Mouse (Mus musculus): ENCODE results near the gene Ip6k1.

Ip6k1 gene

DNA sequence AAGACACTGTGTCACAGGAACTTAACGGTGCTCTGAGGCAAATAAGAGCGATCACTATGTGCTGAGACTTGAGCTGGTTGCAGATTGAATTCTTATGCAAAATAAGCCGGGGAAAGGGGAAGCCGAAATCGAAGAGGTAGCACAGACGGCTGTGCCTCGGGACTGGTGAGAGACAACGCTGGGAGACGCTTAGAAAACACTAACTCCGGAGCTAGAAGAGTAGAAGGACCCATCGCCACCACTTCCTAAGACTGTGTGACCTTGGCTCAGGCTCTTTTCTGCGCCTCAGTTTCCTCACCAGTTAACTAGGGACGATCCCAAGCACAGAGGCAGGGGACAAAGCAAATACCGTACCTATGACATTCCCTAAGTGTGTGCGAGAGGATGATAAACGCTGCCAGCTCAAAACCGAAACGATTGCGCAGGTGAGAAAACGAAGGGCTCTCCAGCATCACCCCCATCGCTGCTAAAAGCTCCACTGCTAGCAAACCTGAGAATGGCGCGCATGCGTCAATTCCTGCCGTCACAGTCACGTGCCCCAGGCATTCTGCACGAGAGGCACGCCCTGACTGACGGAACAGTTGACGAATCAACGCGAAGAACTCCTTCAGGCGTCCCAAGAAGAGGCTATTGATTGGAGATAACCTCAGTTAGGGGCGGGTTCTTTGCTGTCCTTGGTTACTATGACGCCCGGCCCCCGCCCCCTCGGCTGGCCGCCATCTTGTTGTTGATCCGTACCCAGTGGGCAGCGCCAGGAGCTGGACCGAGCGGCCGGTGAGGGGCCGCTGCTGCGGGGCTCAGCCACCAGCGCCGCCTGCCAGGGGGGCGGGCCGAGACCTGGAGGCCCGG lies at the start of gene Ip6k1:
Gene Ip6k1 (plus strand): TSS at position 580 of the 849 bp plus-strand sequence.
- peak; percentile 100 for DNase-seq (ENCODE audit: low read depth, low spot score)

DNA sequence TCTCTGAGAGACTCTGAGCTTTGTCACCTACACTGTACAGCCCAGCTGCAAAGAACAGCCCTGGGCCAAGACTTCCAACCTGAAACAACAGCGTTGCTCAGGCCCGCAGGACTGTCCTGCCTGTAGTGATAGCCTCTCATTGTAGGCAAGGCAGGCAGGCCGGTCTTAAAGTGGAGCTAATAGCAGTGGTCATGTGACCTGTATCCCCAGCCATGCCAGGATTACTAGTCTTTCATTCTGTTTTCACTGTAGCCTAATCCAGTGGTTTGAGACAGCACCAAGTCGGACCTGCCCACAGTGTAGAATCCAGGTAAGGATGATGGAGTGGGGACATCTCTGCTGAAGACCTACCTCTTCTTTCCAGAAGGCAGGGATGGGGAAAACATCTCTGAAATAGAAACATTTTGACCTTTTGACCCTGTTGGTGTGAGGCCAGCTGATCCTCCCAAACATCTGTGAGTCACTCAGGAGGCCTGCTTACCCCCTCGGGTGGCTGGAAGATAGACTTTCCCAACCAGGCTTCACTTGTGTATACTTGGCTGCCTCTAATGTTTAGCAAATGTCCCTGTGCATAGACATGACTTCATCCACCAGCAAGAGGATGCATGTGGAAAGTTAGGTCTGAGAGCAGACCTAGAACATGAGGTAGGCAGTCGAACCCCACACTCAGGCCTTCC lies 46.5 kb upstream of the Ip6k1 start:
- DNase-seq (ENCODE audit: low read depth, low spot score), result no peak

DNA sequence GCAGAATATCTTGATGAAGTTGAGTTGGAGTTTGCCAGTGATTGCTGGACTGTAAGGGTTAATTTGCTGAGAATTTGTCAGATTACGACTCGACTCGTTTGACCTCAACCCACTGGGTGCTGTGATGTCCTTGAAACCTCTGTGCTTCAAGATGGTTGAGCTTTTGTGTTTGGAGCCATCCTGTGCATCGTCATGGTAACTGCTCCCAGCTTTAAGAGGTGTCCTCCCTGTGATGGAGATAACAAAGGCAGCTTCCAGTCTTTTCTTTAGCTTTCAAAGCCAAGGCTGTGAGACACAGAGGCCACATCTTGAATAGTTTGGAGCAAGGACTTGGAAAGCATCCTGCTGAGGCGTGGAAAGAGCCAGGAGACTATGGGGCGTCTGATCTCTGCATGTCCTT lies 45.2 kb upstream of the Ip6k1 start:
- no peak for DNase-seq (ENCODE audit: low read depth, low spot score)

- no peak for DNase-seq (ENCODE audit: low read depth, low spot score)
These were observed 42.4 kb upstream of the Ip6k1 start for GRCm38 (mm10) chr9:107959896-107960295.

DNA sequence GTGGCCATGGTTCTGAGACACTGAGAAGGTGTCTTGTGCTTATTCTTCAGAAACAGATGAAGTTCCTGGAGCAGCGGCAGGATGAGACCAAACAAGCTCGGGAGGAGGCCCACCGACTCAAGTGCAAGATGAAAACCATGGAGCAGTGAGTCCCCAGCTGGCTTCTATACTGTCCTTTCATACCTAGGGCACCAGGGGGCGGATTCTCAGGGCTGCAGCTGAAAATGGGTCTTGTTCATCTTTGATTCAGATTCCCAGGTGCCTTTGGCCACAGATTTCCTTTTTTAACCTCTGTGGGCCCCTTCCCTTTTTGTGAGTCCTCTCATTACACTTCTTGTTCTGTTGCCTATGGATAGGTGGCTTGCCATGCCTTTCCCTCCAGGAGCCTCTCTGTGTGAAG lies 41.4 kb upstream of the Ip6k1 start:
- peak; percentile 22 for DNase-seq (ENCODE audit: low read depth, low spot score)

- no peak for DNase-seq (ENCODE audit: low read depth, low spot score)
These were observed 40.9 kb upstream of the Ip6k1 start for GRCm38 (mm10) chr9:107961351-107961762.

DNA sequence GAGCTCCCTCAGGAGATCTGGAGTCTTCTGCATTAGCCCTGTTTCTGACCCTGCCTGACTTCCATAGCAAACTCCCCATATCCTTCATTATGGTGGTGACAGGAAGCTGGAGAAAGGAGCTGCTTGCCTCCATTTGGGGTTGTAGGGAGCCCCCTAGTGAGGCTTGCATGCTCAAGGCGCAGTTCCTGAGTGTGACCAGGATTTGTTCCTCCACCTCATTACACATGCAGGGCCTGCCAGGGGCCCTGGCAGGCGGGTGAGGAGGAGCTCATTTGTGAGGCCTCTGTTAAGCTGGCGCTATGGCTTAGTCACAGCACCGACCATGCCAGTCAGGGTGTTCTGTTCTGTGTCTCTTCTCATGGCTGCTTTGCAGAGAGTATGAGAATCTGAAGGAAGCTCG lies 40.4 kb upstream of the Ip6k1 start:
- DNase-seq (ENCODE audit: low read depth, low spot score), result no peak

DNA sequence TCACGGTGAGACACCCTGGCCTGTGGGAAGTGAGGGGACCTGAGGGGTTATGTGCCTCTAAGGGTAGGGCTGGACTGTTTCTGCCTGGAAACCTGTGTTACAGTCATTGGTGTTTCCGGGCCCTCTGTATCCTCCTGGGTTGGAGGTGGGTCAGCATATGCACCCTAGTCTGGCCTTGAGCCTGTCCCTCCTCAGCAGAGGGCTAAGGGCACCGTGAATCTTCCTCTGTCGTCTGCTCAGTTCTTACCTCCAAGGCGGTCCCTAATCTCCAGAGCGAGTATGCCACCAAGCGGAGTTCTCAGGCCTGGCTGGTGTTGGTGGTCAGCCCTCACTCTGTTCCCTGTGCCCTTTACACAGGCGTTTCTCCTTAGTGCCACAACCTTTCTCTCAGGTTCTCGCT lies 39.4 kb upstream of the Ip6k1 start:
- DNase-seq (ENCODE audit: low read depth, low spot score), result no peak

DNA sequence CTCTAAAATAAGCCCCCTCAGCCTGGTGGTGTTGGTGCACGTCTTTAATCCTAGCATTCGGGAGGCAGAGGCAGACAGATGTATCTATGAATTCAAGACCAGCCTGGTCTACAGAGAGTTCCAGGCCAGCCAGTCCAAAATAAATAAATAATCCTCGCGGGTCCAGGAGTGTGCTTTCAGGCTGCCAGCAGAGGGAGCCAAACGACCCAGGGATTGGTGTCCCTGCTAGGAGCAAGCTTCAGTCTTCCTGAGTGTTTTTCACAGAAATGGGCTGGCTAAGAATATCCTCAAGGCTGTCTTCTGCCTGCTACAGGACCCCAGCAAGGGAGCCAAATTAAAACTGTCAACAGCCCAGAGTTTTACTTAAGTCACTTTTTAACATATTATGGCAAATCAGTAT lies 38.6 kb upstream of the Ip6k1 start:
- DNase-seq (ENCODE audit: low read depth, low spot score), result peak; percentile 77

DNA sequence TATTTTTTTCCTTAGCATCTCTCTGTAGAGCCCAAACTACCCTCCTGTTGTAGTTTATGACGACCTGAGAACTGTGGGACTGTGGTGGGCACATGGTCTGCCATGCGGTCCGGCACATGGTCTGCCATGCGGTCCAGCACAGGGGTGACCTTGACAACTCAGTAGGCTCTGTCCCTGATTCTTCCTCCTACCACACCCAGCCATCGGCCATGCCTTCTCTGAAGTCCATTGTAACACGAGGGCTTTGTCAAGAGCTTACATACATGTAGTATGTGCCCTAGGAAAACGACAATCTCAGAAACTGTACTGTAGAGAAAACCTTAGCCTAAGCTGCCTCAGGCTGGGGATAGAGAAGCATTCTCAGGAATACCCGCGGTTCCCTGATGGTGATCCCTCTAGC lies 37.6 kb upstream of the Ip6k1 start:
- no peak for DNase-seq (ENCODE audit: low read depth, low spot score)

DNA sequence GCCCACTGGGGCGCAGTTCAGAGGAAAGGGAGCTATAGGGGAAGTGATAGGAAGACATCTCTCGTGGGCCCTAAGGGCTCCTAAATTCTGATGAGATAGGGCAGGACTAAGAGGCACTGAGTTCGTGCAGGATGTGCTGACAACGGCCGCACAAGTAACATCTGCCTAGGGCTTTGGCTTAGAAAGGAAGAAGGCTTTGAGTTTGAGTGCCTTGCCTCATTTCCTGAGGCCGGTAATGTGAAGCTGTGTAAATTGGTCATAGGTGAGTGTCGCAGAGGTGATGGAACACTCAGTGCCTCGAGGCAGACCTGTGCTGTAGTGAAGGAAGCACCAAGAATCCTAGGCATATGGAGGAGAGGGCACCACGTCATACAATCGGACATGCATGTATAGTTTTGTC lies 35.6 kb upstream of the Ip6k1 start:
- no peak for DNase-seq (ENCODE audit: low read depth, low spot score)

GRCm38 (mm10) chr9:107967437-107967836 lies 34.9 kb upstream of the Ip6k1 start:
- no peak for DNase-seq (ENCODE audit: low read depth, low spot score)

GRCm38 (mm10) chr9:107968531-107968930 lies 33.8 kb upstream of the Ip6k1 start:
- no peak for DNase-seq (ENCODE audit: low read depth, low spot score)

- DNase-seq (ENCODE audit: low read depth, low spot score), result no peak
These were observed 32.0 kb upstream of the Ip6k1 start for GRCm38 (mm10) chr9:107970311-107970710.

DNA sequence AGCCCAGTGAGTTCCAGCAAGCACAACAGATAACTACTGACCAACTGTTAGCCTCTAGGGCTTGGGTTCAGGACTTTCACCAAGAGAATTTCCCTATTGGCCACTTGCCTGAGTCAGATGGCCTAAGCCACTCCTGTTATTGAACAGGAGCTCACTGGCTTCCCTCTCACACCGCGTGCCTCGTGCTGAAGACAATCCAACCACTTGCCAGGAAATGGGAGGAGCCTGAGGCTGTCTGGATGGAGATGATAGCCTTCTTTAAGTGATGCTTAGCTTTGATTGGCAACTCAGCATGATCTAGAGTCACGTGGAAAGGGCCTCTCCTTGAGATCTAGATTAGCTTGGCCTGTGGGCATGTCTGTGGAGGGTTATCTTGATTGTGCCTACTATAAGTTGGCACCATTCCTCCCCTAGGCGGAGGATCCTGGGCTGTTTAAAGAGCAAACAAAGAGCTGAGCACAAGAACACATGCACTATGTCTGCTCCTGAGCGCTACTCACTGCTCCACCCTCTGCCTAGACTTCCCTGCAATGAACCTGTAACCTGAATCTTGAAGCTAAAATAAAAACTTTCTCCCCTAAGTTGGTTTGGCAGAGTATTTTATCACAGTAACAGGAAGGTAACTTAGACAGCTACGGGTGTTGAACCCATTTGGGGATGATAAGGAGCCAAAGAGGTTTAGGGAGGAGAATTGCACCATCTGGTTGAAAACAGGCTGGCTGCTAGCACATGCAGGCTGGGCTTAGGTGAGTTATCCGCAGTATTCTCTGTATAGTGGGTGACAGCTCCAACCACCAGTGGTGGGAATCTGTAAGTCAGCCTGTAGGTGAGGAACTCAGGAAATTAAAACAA lies 30.4 kb upstream of the Ip6k1 start:
- peak; percentile 58 for DNase-seq (ENCODE audit: low read depth, low spot score)

GRCm38 (mm10) chr9:107974491-107975171 lies 27.7 kb upstream of the Ip6k1 start:
- no peak for DNase-seq (ENCODE audit: low read depth, low spot score)

DNA sequence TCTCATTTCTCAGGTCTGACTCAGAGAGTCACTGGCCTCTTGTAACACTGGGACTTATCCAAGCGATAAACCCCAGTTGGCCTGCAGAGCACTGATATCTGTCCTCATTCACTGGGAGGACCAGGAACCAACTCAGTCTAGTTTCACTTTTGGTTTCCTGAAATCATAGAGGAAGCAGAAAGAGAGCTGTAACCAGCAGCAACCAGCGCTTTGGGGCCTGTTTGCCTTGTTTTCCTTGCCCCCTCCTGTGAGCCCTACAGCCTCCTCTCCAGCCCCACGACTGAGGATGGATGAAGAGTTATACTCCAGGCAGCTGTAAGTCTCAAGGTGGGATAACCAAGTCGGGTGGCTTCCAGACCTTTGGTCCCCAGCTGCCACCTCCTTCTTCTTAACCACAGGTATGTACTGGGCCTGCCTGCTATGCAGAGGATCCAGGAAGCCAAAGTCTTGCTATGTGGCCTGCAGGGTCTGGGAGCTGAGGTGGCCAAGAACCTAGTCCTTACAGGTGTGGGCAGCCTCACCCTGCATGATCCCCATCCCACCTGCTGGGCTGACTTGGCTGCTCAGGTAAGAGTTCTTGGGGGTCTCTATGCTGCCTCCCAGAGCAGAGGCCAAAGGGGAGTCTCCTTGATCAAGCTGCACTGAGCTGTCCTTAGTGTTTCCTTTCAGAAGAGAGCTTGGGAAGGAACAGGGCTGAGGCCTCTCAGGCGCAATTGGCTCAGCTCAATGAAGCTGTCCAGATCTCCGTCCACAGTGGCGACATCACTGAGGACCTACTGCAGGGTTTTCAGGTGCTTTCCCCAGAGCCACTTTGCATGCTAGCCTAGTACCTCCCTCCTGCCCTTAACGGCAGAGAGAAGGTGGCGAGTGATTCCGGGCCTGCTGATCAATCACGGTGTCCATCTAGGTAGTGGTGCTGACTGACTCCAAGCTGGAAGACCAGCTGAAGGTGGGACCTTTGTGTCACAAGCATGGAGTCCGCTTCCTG lies 26.6 kb upstream of the Ip6k1 start, which contains the start of gene Uba7:
Gene Uba7 (plus strand): TSS at position 107 of the 988 bp plus-strand sequence.
- peak; percentile 82 for DNase-seq (ENCODE audit: low read depth, low spot score)

DNA sequence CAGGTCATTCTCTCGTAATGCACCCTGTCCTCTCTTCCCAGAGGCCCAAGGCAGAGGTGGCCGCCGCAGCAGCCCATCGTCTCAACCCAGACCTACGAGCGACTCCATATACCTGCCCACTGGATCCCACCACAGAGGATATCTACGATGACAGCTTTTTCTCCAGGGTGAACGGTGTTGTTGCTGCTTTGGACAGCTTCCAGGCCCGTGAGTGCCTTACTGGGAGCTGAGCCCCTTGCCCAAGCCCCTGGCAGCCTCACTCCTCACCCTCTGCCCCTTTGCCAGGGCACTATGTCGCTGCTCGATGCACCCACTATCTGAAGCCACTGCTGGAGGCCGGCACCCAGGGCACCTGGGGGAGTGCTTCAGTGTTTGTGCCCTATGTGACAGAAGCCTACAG lies 23.5 kb upstream of the Ip6k1 start:
- DNase-seq (ENCODE audit: low read depth, low spot score), result no peak

GRCm38 (mm10) chr9:107981684-107982605 lies 20.4 kb upstream of the Ip6k1 start:
- DNase-seq (ENCODE audit: low read depth, low spot score), result no peak

Data from CD4-positive helper T cell, adult 2 months (primary cell).